In genomic region chr11:69357690-69358089, GRCm38 (mm10) we compare ENCODE assay signal across 27 mouse cellular contexts. TPM values are rescaled to one million over a fixed set of nuclear protein-coding genes. Genes with fewer than 3 reads are reported as not detected.
DNase-seq lines count a peak whose midpoint lies in the region; ATAC-seq and TF ChIP-seq lines count a peak whose summit lies in the region.
"Had no signal": no experiment of that assay in that cellular context is flagged by ENCODE, and none has a peak within 500 bp of the region (broad histone marks: within the 10 kb centered on the region; RNA-seq: fewer than 3 reads in every experiment).

No protein-coding gene starts in this region.

- no peak for TF ChIP-seq CTCF in heart, adult 2 months (IDR thresholded peaks at IDR 0.05)

- peaks cover 99% of the 10 kb centered on the region for H3K36me3 ChIP-seq in limb, embryonic 13.5 days
- H3K36me3 ChIP-seq in limb, embryonic 10.5 days = peaks cover 99% of the 10 kb centered on the region
- no peaks in the 10 kb centered on the region for H3K36me3 ChIP-seq in heart, adult 2 months (ENCODE audit: control insufficient read depth, insufficient read depth, low read length)

- DNase-seq in gastrocnemius, adult 18-20 months (ENCODE audit: low spot score) = peak; percentile 71
- no peak for DNase-seq in gastrocnemius, postnatal 10 days
- no peak for DNase-seq in limb, embryonic 10.5 days (ENCODE audit: low spot score)
- DNase-seq in gastrocnemius, postnatal 25 days = peak; percentile 64
- DNase-seq in skeletal muscle tissue, adult 2 months (ENCODE audit: low read depth, low spot score) = peak; percentile 72
- no peak for DNase-seq in heart, adult 2 months
- DNase-seq in heart, adult 18-20 months = no peak
- DNase-seq: adrenal gland, adult 2 months; adrenal gland, postnatal 14 days; B cell, adult 2 months; cerebellum, adult 11 months; cerebellum, adult 2 months; cerebellum, adult 9-11 months; cerebellum, postnatal 25 days; forebrain, postnatal 0 days; heart, postnatal 36 days; kidney, adult 2 months had no signal

- H3K4me3 ChIP-seq in limb, embryonic 13.5 days = no peak overlapping the region
- H3K4me3 ChIP-seq in limb, embryonic 10.5 days = no peak overlapping the region
- H3K4me3 ChIP-seq in heart, adult 2 months = no peak overlapping the region
- H3K4me3 ChIP-seq: embryonic facial prominence, embryonic 13.5 days; forebrain, embryonic 10.5 days; hindbrain, embryonic 10.5 days; hindbrain, embryonic 13.5 days had no signal

- H3K9ac ChIP-seq in limb, embryonic 13.5 days = no peak overlapping the region
- no peak overlapping the region for H3K9ac ChIP-seq in heart, adult 2 months (ENCODE audit: low read depth, low read length)
- H3K9ac ChIP-seq: embryonic facial prominence, embryonic 13.5 days; forebrain, postnatal 0 days; hindbrain, embryonic 13.5 days had no signal

- peaks cover 4% of the 10 kb centered on the region for H3K4me1 ChIP-seq in limb, embryonic 13.5 days
- peaks cover 8% of the 10 kb centered on the region for H3K4me1 ChIP-seq in limb, embryonic 10.5 days
- H3K4me1 ChIP-seq in heart, adult 2 months (ENCODE audit: control insufficient read depth, insufficient read depth, low read length) = no peaks in the 10 kb centered on the region

- H3K4me2 ChIP-seq in limb, embryonic 13.5 days (replicated peaks) = no peak overlapping the region
- H3K4me2 ChIP-seq: embryonic facial prominence, embryonic 13.5 days; heart, embryonic 11.5 days; hindbrain, embryonic 13.5 days had no signal

- no peak overlapping the region for H3K27ac ChIP-seq in limb, embryonic 13.5 days
- no peak overlapping the region for H3K27ac ChIP-seq in limb, embryonic 10.5 days
- no peak overlapping the region for H3K27ac ChIP-seq in heart, adult 2 months
- H3K27ac ChIP-seq: embryonic facial prominence, embryonic 13.5 days; forebrain, embryonic 10.5 days; hindbrain, embryonic 10.5 days; hindbrain, embryonic 13.5 days had no signal

- intact Hi-C loops in heart, adult 2 months (cut with DNase I) = no loop called here

- H3K79me2 ChIP-seq in heart, adult 2 months (replicated peaks; ENCODE audit: control insufficient read depth, insufficient read depth, low read length) = no peaks in the 10 kb centered on the region

- WGBS in limb, embryonic 13.5 days = 84% methylated on average over 12 of the region's 12 CpGs
- 89% methylated on average over 12 of the region's 12 CpGs for WGBS in limb, embryonic 10.5 days
- 92% methylated on average over 12 of the region's 12 CpGs for WGBS in heart, adult 2 months

- no peak for TF ChIP-seq POLR2A in heart, adult 2 months (IDR thresholded peaks at IDR 0.05; ENCODE audit: insufficient read depth, low read depth, low read length)

- H3K9me3 ChIP-seq in limb, embryonic 13.5 days = no peaks in the 10 kb centered on the region
- H3K9me3 ChIP-seq in limb, embryonic 10.5 days (replicated peaks) = no peaks in the 10 kb centered on the region
- H3K9me3 ChIP-seq: embryonic facial prominence, embryonic 13.5 days; forebrain, embryonic 10.5 days; hindbrain, embryonic 10.5 days; hindbrain, embryonic 13.5 days had no signal

- ATAC-seq in limb, embryonic 13.5 days (ENCODE audit: low FRiP score, low read depth) = peak; percentile 26; the same call in 1 of the 2 replicates
- ATAC-seq: forebrain, embryonic 14.5 days; forebrain, postnatal 0 days; hindbrain, embryonic 16.5 days; intestine, embryonic 16.5 days had no signal

- H3K27me3 ChIP-seq in limb, embryonic 13.5 days = no peaks in the 10 kb centered on the region
- no peaks in the 10 kb centered on the region for H3K27me3 ChIP-seq in limb, embryonic 10.5 days (ENCODE audit: low read depth, poor library complexity, severe bottlenecking)
- no peaks in the 10 kb centered on the region for H3K27me3 ChIP-seq in heart, adult 2 months (ENCODE audit: control insufficient read depth, insufficient read depth, low read length)
- H3K27me3 ChIP-seq: CH12.LX; embryonic facial prominence, embryonic 13.5 days; hindbrain, embryonic 13.5 days had no signal

- TF ChIP-seq EP300 in heart, adult 2 months (IDR thresholded peaks at IDR 0.05; ENCODE audit: insufficient read depth, low read depth, low read length) = no peak

RNA-seq across cellular contexts. Expression of gene Chd3, which starts 11.5 kb away (rescaled TPM):
- 1 to 10 TPM; 5.7 to 7.9 TPM for total RNA-seq in gastrocnemius, adult 18-20 months (2021)
- total RNA-seq in gastrocnemius, postnatal 10 days (2021) = 10 to 100 TPM; 39.0 to 59.5 TPM
- 117 and 119 TPM in 2 replicates for polyA plus RNA-seq in limb, embryonic 13.5 days (2015; fragmentation: Nextera tagmentation; extraction: Ambion mirVana)
- polyA plus RNA-seq in limb, embryonic 10.5 days (2016; fragmentation: Nextera tagmentation; extraction: Ambion mirVana) = 35.1 and 70.5 TPM in 2 replicates
- 10 to 100 TPM; 12.0 to 13.9 TPM for total RNA-seq in gastrocnemius, postnatal 25 days (2021)
- total RNA-seq in heart, adult 2 months (2021) = 10 to 100 TPM; 18.3 to 20.2 TPM
- polyA plus RNA-seq in heart, adult 2 months (2012; rRNA removed) = 20.3 and 22.2 TPM in 2 replicates
- 10 to 100 TPM; 16.2 to 26.3 TPM for total RNA-seq in heart, adult 18-20 months (2021)

RNA-seq across cellular contexts. Expression of gene Rnf227, which starts 17.4 kb away (rescaled TPM):
- under 1 TPM; 0.25 to 0.43 TPM for total RNA-seq in gastrocnemius, adult 18-20 months (2021)
- total RNA-seq in gastrocnemius, postnatal 10 days (2021) = 1 to 10 TPM in 1 of 2 experiments, under 1 TPM in 1; 0.85 to 2.1 TPM
- 24.6 and 24.9 TPM in 2 replicates for polyA plus RNA-seq in limb, embryonic 13.5 days (2015; fragmentation: Nextera tagmentation; extraction: Ambion mirVana)
- polyA plus RNA-seq in limb, embryonic 10.5 days (2016; fragmentation: Nextera tagmentation; extraction: Ambion mirVana) = 14.2 and 20.6 TPM in 2 replicates
- under 1 TPM in 1 of 2 experiments, not detected in 1; 0.35 TPM for total RNA-seq in gastrocnemius, postnatal 25 days (2021)
- total RNA-seq in heart, adult 2 months (2021) = under 1 TPM; 0.31 to 0.36 TPM
- 0.51 and 0.82 TPM in 2 replicates for polyA plus RNA-seq in heart, adult 2 months (2012; rRNA removed)
- total RNA-seq in heart, adult 18-20 months (2021) = under 1 TPM; 0.41 to 0.57 TPM

RNA-seq across cellular contexts. Expression of gene Kcnab3, which starts 31.6 kb away (rescaled TPM):
- under 1 TPM in 1 of 2 experiments, not detected in 1; 0.09 TPM for total RNA-seq in gastrocnemius, adult 18-20 months (2021)
- under 1 TPM; 0.42 to 0.93 TPM for total RNA-seq in gastrocnemius, postnatal 10 days (2021)
- polyA plus RNA-seq in limb, embryonic 13.5 days (2015; fragmentation: Nextera tagmentation; extraction: Ambion mirVana) = 2.4 and 2.8 TPM in 2 replicates
- polyA plus RNA-seq in limb, embryonic 10.5 days (2016; fragmentation: Nextera tagmentation; extraction: Ambion mirVana) = 0.93 and 1.4 TPM in 2 replicates
- total RNA-seq in gastrocnemius, postnatal 25 days (2021) = under 1 TPM in 1 of 2 experiments, not detected in 1; 0.13 TPM
- total RNA-seq in heart, adult 2 months (2021) = under 1 TPM; 0.11 to 0.23 TPM
- polyA plus RNA-seq in heart, adult 2 months (2012; rRNA removed) = 0.53 and 0.61 TPM in 2 replicates
- total RNA-seq in heart, adult 18-20 months (2021) = under 1 TPM in 1 of 2 experiments, not detected in 1; 0.23 TPM

RNA-seq across cellular contexts. Expression of gene Trappc1, which starts 33.9 kb away (rescaled TPM):
- total RNA-seq in gastrocnemius, adult 18-20 months (2021) = 10 to 100 TPM; 43.4 to 44.8 TPM
- total RNA-seq in gastrocnemius, postnatal 10 days (2021) = 10 to 100 TPM; 55.4 to 55.5 TPM
- polyA plus RNA-seq in limb, embryonic 13.5 days (2015; fragmentation: Nextera tagmentation; extraction: Ambion mirVana) = 153 and 162 TPM in 2 replicates
- polyA plus RNA-seq in limb, embryonic 10.5 days (2016; fragmentation: Nextera tagmentation; extraction: Ambion mirVana) = 135 and 144 TPM in 2 replicates
- total RNA-seq in gastrocnemius, postnatal 25 days (2021) = 10 to 100 TPM; 39.6 to 48.3 TPM
- total RNA-seq in heart, adult 2 months (2021) = 10 to 100 TPM; 45.5 to 48.0 TPM
- 46.6 and 84.3 TPM in 2 replicates for polyA plus RNA-seq in heart, adult 2 months (2012; rRNA removed)
- 10 to 100 TPM; 48.8 to 49.4 TPM for total RNA-seq in heart, adult 18-20 months (2021)

RNA-seq across cellular contexts. Expression of gene Cntrob, which starts 34.1 kb away (rescaled TPM):
- total RNA-seq in gastrocnemius, adult 18-20 months (2021) = 1 to 10 TPM; 1.2 to 1.7 TPM
- 1 to 10 TPM; 4.7 to 6.6 TPM for total RNA-seq in gastrocnemius, postnatal 10 days (2021)
- polyA plus RNA-seq in limb, embryonic 13.5 days (2015; fragmentation: Nextera tagmentation; extraction: Ambion mirVana) = 25.3 and 26.4 TPM in 2 replicates
- 28.9 and 36.2 TPM in 2 replicates for polyA plus RNA-seq in limb, embryonic 10.5 days (2016; fragmentation: Nextera tagmentation; extraction: Ambion mirVana)
- total RNA-seq in gastrocnemius, postnatal 25 days (2021) = 1 to 10 TPM; 1.2 to 2.5 TPM
- 1 to 10 TPM; 2.3 to 2.5 TPM for total RNA-seq in heart, adult 2 months (2021)
- 3.0 and 4.0 TPM in 2 replicates for polyA plus RNA-seq in heart, adult 2 months (2012; rRNA removed)
- total RNA-seq in heart, adult 18-20 months (2021) = 1 to 10 TPM; 2.8 TPM

Comparison
In these comparisons a context has a peak if more than half of its experiments do, and no peak if none do; other contexts are left out.
1. DNase-seq: peak in gastrocnemius, adult 18-20 months (single experiment), gastrocnemius, postnatal 25 days (single experiment) and skeletal muscle tissue, adult 2 months (single experiment); none in gastrocnemius, postnatal 10 days (single experiment), limb, embryonic 10.5 days (single experiment), heart, adult 2 months (0 of 2) and heart, adult 18-20 months (0 of 2).